Mouse (Mus musculus) retina, embryonic 14.5 days (tissue): ENCODE measurements around the gene F2.
"Not testable (repeated sequence)": the region's sequence is repeated elsewhere in the genome, so short reads cannot be mapped to it uniquely, and the experiment has no call there.

Experiments used
- DNase-seq: peaks from one replicate; pipeline ENCODE4 v3.0.0-alpha.2; 2015; ENCODE audit warnings: low spot score

F2 gene

DNA sequence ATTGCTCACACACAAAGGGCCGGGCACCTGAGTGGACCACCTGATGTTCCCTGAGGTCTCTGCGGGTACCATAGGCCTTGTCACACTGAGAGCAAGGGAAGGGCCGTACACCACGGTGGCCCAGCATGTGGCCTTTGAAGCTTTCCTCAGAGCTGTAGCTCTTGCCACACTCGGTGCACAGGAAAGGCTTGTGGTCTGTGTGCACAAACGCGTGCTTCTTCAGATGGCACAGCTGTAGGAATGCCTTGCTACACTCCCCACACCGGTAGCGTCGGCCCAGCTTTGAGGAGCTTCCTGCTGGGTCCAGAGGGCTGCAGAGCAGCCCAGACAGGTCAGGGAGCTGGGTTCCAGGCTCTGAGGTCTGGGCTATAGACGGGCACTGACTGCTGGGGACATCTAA, 9.6 kb upstream of the F2 start:
- no peak for DNase-seq

GRCm38 (mm10) chr2:91645354-91645753, 9.1 kb upstream of the F2 start:
- no peak for DNase-seq

- no peak for DNase-seq
These were observed 7.8 kb upstream of the F2 start for GRCm38 (mm10) chr2:91644021-91644420.

DNA sequence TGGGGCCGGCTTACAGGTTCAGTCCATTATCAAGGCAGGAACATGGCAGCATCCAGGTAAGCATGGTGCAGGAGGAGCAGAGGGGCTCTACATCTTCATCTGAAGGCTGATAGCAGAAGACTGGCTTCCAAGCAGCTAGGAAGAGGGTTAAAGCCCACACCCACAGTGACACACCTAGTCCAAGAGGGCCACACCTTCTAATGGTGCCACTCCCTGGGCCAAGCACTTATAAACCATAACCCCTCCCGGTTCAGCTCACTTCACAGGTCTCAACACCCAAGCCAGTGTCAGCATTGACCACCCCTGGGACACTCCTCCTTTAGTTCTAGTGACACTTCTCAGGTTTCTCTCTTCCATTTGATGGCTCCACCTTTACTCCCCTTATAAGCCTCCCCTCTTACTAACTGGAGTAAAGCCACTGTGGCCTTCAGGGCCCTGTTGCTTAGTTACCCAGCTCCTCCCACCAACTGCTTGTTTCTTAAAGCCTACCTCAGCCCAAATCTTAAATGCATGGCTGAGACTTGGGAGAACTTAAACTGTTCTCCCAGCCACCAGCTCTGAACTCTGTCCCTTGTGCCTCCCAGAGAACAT, 6.7 kb upstream of the F2 start:
- DNase-seq, result no peak

DNA sequence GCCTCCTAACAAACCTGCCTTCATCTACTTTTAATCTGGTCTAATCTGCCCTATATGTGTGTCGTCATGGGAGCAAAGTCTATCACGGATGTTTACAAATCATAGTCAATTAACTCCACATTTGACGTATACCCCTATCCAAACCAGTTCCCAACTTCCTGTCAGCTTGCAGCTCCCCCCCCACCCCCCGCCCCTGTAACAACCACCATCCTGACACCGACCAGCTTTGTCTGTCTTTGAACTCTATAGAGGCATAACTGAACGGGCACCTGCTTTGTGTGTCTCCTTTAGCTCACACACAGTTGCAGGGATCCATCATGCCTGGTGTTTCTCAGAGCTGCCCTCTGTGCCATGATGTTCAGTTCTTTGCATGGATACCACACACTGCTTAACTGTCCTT, 2.7 kb upstream of the F2 start:
- no peak for DNase-seq

GRCm38 (mm10) chr2:91636727-91637338, 619 bp upstream of the F2 start:
- DNase-seq, result no peak

- no peak for DNase-seq
These were observed 728 bp downstream of the F2 start for GRCm38 (mm10) chr2:91635486-91635885.

GRCm38 (mm10) chr2:91634841-91635240, 1.4 kb downstream of the F2 start:
- DNase-seq, result no peak

DNA sequence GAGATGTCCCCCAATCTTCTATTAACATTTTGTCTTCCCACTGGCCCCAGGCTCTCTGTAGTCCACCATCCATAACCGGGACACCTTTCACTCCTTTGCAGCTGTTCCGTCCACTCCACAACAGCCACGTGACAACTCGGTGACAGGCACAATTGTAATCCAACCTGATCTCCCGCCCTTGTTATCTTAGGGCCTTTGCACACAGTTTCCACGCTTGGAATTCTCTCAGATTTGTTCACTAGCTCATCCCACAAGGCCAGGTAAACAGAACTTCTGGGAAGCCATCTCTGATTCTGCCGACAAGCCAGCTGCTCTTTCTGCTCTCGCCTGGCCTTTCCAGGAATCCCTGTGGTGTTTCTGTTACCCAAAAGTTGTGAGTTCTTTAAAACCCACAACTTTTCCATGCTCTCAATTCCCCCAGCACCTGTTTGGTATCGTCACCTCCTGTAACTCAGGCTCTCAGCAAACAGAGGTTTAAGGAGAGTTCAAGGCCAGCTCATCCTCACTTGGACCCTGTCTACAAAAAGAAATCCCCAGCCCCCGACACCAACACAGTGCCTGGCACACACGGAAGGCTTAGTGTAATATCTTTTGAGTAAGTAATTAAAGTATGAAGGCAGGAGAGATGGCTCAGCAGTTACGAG, 2.8 kb downstream of the F2 start:
- no peak for DNase-seq

GRCm38 (mm10) chr2:91632316-91632715, 3.9 kb downstream of the F2 start:
- DNase-seq, result no peak

DNA sequence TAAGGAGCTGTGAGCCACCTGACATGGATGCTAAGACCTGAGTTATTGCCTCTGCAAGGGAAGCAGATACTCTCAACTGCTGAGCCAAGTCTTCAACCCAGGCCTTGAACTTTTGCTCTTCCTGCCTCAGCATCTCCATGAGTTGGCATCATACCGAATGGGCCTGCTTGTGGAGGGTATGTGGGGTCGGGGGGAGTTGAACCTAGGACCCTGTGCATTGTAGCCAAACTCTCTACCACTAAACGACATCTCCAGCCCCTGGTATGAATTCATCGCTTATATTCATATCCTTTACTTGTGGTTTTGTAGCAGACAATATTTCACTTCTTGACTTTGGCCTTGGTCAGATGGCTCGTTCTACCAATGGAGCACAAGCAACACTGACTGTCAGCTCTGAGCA, 4.4 kb downstream of the F2 start:
- no peak for DNase-seq

DNA sequence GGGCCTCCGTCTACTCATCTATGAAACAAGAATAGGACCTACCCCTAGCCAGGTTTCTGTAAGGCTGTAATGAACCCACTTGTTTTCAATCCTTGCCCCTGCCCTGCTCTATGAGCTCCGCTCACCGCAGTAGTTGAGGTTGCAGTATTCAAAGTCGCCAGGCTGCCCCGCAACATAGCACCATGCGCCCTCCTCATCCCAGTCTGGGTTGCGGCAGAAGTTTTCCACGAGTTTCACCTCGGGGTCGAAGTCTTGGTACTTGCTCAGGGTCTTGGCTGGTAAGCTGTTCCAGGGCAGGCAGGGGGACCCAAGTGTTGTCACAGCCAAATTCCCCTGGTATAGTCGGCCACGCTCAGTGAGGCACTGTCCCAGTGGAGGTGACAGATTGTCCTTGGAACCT, 5.8 kb downstream of the F2 start:
- no peak for DNase-seq

DNA sequence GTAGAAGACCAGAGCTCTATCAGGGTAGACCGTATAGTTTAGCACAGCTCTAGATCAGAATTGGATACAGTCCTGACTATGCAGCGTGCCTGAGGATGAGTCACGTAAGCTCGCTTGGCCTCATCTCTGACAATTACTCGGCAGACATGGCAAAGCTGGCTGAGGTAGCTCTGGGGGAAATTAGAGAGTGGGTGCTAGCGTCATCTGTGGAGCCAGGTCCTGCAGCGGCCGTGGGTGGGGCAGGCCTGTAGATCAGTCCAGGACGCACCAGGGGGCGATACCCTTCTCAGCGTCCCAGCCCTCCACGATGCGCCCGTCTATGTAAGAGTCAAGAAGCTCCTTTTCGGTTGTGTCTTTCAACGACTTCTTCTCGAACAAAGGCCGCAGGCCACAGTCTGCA, 6.5 kb downstream of the F2 start:
- no peak for DNase-seq

- no peak for DNase-seq
These were observed 8.0 kb downstream of the F2 start for GRCm38 (mm10) chr2:91628171-91628570.

- no peak for DNase-seq
These were observed 8.7 kb downstream of the F2 start for GRCm38 (mm10) chr2:91627486-91627885.

- not testable (repeated sequence) for DNase-seq
These were observed 12.8 kb downstream of the F2 start for GRCm38 (mm10) chr2:91623366-91623765.

- DNase-seq, result no peak
These were observed 13.9 kb downstream of the F2 start for GRCm38 (mm10) chr2:91622356-91622755.

- DNase-seq, result not testable (repeated sequence)
These were observed 26.8 kb downstream of the F2 start for GRCm38 (mm10) chr2:91609370-91609769.

GRCm38 (mm10) chr2:91602389-91602788, 33.8 kb downstream of the F2 start:
- DNase-seq, result peak; percentile 23

- no peak for DNase-seq
These were observed 35.7 kb downstream of the F2 start for GRCm38 (mm10) chr2:91600475-91600874.

GRCm38 (mm10) chr2:91586242-91586641, 50.0 kb downstream of the F2 start:
- DNase-seq, result no peak

GRCm38 (mm10) chr2:91580894-91581293, 55.3 kb downstream of the F2 start:
- DNase-seq, result no peak
